Mouse (Mus musculus): ENCODE results near the gene Shisal1.

DNA sequence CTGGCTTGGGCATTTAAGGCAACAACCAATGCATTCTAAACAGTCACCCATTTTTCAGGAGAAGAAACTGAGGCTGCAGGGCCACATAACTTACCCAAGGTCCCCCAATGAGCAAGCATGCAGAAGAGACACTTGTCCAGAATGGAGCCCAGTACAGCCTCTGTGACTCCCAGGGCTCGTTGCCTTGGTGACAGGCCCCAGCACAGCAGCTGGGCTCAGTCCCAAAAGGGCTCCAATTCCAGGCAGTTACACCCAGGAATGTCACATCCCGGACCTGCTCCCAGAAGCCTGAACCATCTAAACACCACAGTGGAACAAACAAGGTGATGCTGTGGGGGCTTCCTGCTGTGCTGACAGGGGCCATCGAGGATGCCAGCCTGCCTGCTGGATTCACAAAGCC lies 6.1 kb downstream of the Shisal1 start:
- TF ChIP-seq POLR2A (IDR thresholded peaks at IDR 0.05; ENCODE audit: low read depth, low read length) (no peak), NRF1 (IDR thresholded peaks at IDR 0.05; ENCODE audit: low read depth, low read length) (no peak), TCF12 (IDR thresholded peaks at IDR 0.05; ENCODE audit: low read depth, low read length) (no peak), CTCF (conservative IDR thresholded peaks at IDR 0.05 in 1 of 2, IDR thresholded peaks at IDR 0.05 in 1 of 2; ENCODE audit: low read depth in 2 of 2, low read length in 2 of 2) (no peak), MXI1 (IDR thresholded peaks at IDR 0.05; ENCODE audit: low read depth, low read length) (no peak), RAD21 (IDR thresholded peaks at IDR 0.05; ENCODE audit: low read depth, low read length) (no peak), KAT2A (IDR thresholded peaks at IDR 0.05; ENCODE audit: insufficient replicate concordance, low read length) (no peak), ELF1 (IDR thresholded peaks at IDR 0.05; ENCODE audit: low read depth, low read length) (no peak), ETS1 (conservative IDR thresholded peaks at IDR 0.05; ENCODE audit: low read depth, low read length) (no peak), EP300 (IDR thresholded peaks at IDR 0.05; ENCODE audit: low read length) (no peak), ZC3H11A (IDR thresholded peaks at IDR 0.05; ENCODE audit: low read depth, low read length) (no peak)
